Mouse (Mus musculus) ES-CJ7 (cell line): ENCODE results near the gene Mt4.
A peak's percentile ranks its signal among the peaks of the same experiment; 100 is the strongest.

Source experiments
- DNase-seq: peaks from one replicate; pipeline ENCODE4 v3.0.0; 2011; ENCODE audit warnings: low read depth, low spot score

Gene Mt4

GRCm38 (mm10) chr8:94136933-94137332 is at the start of gene Mt4:
TSS of gene Mt4 (plus strand) at chr8:94137197.
- DNase-seq, result no peak

DNA sequence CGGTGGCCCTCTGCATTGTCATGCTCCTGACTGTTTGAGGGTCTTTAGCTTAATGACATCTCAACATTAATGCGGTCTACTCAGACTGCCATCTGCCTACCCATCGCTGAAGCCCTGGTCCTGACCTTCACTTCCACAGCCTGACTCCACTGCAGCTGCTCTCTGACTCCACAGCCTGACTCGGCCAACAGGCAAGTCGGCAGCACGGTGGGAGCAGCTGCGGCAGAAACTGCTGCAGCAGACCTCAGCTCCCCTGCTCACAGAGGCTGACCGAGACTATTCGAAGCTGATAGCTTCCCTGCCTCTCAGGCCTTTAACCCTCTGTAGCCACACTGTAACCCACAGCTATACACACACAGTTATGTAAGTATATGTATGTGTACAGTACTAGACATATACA is 49.0 kb upstream of the Mt4 start:
- DNase-seq, result no peak

GRCm38 (mm10) chr8:94089715-94090114 is 47.3 kb upstream of the Mt4 start:
- peak; percentile 40 for DNase-seq

DNA sequence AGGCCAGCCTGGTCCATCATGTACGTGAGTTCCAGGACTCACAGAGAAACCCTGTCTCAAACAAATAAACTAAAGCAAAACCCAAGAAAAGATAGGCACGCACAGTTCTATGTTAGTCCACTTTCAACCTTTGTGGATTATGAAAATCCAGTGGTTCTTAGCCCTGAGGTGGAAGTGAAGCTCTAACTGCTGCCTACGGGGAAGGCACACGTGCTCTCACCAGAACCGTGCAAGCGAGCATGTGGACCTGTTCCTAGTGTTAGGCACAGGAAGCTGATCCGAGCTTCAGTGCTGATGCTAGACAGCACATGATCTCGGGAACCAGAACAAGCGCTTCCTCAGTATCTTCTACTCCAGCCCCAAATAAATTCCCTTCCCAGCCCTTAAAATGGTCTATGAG is 44.1 kb upstream of the Mt4 start:
- no peak for DNase-seq

DNA sequence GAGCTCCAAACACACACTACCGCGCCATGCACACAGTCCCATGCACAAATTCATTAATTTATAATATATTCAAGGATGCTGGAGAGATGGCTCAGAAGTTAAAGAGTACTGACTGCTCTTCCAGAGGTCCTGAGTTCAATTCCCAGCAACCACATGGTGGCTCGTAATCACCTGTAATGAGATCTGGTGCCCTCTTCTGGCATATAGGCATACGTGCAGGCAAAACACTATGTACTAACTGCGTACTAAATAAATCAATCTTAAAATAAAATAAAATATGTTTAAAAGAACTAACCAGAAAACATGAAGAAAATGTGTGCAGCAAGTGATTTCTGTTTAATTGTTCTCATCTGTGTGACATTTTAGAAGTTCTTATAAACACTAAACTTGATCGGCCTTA is 42.7 kb upstream of the Mt4 start:
- peak; percentile 67 for DNase-seq

DNA sequence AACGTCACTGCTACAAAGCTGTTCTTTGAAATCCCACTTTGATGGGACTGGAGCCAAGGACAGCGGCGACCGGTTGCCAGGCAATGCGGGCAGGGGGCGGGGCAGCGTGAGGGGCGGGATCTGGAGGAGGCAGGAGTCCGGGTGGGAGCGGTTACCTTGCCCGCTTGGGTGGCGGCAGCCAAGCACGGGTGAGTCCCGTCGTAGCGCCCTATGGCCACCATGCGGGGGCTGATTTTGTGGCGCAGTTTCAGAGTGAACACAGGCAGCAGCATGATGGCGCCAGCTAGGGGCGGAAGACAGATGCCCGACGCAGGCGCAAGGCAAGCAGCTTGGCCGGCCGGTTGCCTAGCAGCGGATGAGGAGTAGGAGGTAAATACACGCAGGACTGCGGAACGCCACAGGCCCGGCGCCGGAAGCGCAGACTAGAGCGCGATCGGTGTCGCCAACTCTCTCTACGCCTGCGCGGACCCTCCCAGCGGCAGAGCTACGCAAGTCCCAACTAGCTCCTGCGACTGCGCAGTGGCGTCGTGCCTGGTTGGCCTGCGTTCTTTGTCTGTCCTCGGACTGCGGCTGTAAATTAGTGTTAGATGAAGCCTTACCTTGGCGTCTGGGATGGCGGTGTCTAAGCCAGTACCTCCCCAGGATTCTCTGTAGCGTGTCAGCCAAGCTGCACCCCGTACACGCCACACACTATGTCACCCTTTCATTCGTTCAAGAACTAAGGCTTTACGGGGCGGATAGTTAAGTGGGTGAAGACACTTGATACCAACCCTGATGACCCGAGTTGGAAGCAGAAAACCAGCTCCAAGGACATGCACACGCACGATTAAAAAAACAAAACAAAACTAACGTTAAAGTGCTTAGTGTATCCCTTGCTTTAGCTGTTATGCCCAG is 38.7 kb upstream of the Mt4 start, which contains the start of gene Bbs2:
Bbs2 (minus strand) TSS at position 848 of the 894 bp plus-strand sequence.
- DNase-seq, result peak; percentile 100

GRCm38 (mm10) chr8:94098996-94099395 is 38.0 kb upstream of the Mt4 start:
- DNase-seq, result no peak

GRCm38 (mm10) chr8:94104146-94104545 is 32.9 kb upstream of the Mt4 start:
- DNase-seq, result peak; percentile 54

GRCm38 (mm10) chr8:94107871-94108270 is 29.1 kb upstream of the Mt4 start:
- no peak for DNase-seq

DNA sequence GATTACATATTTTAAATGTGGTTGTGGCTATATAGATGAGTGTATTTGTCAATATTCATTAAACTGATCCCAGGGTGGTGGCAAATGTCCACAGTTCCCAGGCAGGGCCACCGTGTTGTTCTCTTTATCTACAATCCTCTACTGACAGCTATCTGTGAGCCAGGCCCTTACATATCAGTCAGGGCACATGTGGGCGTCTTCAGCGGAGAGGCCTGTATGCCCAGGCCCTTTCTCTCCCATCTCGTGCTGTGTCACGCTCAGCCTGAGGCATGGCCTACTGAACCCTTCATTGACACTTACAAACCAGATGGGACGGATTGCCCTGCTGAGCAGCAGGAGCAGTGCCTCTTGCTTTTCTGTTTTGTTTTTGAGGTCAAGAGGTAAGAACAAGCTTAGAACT is 27.6 kb upstream of the Mt4 start:
- DNase-seq, result no peak

- peak; percentile 55 for DNase-seq
Measured at GRCm38 (mm10) chr8:94109835-94110234, 27.2 kb upstream of the Mt4 start.

- DNase-seq, result no peak
Measured at GRCm38 (mm10) chr8:94110526-94111177, 26.3 kb upstream of the Mt4 start.

- DNase-seq, result no peak
Measured at GRCm38 (mm10) chr8:94113435-94113834, 23.6 kb upstream of the Mt4 start.

- DNase-seq, result no peak
Measured at GRCm38 (mm10) chr8:94113972-94114371, 23.0 kb upstream of the Mt4 start.

DNA sequence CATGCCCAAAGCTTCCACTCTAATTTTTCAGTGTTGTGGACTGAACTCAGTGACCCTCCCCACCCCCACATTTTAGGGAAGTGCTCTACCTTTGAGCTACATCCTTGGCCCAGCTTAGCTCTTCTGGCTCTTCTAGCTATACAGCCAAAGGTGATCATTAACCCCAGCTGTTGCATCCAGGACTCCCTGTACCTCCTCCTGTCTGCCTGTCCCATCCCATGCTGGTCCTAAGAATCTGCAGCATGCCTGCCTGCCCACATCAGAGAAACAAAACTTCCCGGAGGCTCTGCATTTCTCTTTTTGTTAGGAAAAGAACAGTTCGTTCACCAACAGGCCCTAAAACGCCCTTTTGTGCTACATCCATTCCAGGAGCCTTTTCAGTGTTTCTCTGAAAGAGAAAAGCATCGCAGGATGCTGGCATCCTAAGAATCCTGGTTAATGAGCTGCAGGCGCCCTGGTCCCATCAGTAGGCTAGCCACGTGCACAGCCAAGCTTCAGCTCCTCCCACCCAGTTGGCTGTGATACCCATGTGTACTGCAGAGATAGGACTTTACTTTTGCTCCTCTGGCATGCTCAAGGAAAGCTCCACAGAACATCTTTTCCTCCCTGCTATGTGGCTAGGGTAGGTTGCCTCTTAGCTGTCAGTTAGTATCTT is 18.1 kb upstream of the Mt4 start:
- DNase-seq, result no peak

GRCm38 (mm10) chr8:94121625-94122024 is 15.4 kb upstream of the Mt4 start:
- peak; percentile 27 for DNase-seq

DNA sequence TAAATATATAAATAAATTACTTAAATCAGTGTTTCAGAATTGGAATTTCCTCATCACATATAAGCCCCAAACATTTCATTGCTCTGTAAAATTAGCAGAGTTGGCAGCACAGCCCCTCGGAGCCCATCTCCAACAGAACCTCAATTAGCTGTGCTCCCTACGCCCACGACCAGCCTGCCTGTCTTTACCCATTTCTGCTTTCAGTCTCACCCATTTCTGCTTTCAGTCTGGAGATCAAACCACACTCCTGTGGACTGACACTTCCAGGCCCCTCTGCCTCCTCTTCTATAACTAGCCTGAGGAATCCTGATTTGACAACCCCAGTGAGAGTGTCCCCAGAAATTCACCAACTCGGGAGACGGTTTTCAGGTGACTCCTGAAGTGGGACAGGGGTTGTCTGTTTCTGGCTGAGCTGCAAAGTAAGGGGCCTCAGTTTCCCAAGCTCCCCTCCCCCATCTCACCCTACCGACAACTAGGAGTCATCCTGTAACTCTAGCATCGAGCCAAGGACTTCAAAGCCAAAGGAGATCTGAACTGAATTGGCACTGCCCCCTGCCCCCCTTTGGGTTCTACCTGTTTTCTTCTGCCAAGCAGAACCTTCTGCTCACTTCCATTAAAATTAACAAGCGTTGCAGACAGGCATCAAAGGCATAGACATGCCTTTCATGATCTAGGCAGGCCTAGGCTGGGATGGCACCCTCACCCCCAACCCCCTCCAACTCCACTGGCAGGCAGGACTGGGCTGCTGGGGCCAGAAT is 14.1 kb upstream of the Mt4 start:
- DNase-seq, result no peak

DNA sequence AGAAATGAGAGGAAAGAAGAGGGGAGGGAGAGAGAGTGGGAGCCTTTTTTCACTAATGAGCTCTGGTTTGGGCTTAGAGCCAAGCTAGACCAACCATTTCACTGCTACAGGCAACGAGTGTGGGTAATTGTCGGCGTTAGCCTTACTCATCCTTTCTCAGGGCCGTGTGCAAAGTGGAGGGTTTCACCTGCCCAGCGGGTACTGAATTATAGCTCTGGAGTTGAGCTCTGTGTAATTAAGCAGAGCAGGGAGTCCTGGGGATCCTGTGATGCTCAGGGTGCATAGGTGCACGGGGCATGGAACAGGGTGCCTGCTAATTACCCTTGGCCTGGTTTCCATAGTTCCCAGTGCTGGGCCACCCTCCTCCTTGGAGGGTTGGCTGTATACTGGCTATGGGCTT is 9.3 kb upstream of the Mt4 start:
- no peak for DNase-seq

DNA sequence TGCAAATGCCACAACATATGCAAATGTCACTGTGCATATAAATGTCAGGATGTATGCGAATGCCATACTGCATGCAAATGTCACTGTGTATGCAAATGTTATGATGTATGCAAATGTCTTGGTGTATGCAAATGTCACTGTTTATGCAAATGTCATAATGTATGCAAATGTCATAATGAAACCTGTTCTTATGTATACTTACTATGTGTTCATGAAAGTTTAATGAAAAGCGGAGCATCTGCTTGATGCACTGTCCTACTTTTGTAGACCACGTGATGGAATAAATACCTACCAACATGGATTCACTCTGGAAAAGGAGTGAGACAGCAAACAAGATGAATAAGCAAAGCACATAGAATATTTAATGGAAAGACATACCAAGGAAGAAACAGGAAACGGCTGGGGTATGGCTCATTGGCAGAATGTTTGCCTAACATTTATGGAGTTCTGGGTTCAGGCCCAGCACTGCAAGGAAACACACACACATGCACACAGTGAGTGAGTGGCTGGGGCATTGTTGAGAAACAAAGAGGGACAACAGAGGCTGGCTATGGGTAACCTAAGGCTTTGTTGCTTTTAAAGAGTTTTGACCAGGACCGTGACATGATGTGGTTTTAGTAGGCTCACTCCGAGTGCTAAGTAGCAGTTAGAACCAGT is 7.7 kb upstream of the Mt4 start:
- no peak for DNase-seq

DNA sequence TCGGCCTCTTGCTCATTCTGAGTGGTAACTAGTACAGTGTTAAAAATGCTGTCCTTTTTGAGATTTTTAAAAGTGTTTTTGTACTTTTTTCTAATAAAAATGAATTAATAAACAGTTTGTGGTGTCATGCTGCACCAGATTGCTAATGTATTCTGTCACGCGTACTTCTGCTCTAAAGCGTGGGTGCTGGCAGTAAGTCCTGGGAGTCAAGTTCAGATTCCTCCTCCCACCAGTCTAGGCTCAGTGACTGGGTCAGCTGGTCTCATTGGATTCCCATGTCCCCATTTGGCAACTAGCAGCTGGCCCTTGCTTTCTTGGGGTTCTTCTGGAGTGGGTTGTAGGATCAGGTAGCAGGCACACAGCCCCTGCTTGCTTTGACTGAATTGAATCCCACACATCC is 6.9 kb upstream of the Mt4 start:
- no peak for DNase-seq

GRCm38 (mm10) chr8:94132096-94132495 is 4.9 kb upstream of the Mt4 start:
- DNase-seq, result no peak
